Mouse (Mus musculus) MEL (cell line): Measurements from ENCODE around the gene Tmem198. TPM values are rescaled to one million over a fixed set of nuclear protein-coding genes. Genes with fewer than 3 reads are reported as not detected.

Source experiments
- DNase-seq: peaks from one replicate; pipeline ENCODE4 v3.0.0; 2011; ENCODE audit warnings: low read depth, low spot score
- H3K27ac ChIP-seq: 2 replicates; pipeline ENCODE4 v1.5.1; 2012; ENCODE audit warnings: low read depth, mild to moderate bottlenecking, control low read depth, low read length, moderate library complexity; ENCODE audit not compliant: control insufficient read depth
- H3K27me3 ChIP-seq, 2 experiments: fragments of 150-350 bp in 1 of 2; sonication (generic) in 1 of 2; 2 replicates each; pipeline ENCODE4 v1.6.1; 2012; ENCODE audit warnings: low read length in 2 of 2, mild to moderate bottlenecking in 2 of 2, improper control_type of control experiment in 1 of 2, moderate library complexity in 1 of 2; ENCODE audit not compliant: insufficient read depth in 2 of 2, control insufficient read depth in 1 of 2
- H3K36me3 ChIP-seq, 2 experiments: 2 replicates each; pipeline ENCODE4 v1.6.1; 2012 to 2014; ENCODE audit warnings: low read length in 2 of 2, improper control_type of control experiment in 1 of 2, inconsistent platforms in 1 of 2, mild to moderate bottlenecking in 1 of 2; ENCODE audit not compliant: insufficient read depth in 2 of 2, control insufficient read depth in 1 of 2
- H3K4me1 ChIP-seq, 2 experiments: fragments of 150-350 bp in 1 of 2; sonication (generic) in 1 of 2; 2 replicates each; pipeline ENCODE4 v1.6.1; 2012; ENCODE audit warnings: low read length in 2 of 2, improper control_type of control experiment in 1 of 2, mild to moderate bottlenecking in 1 of 2; ENCODE audit not compliant: insufficient read depth in 2 of 2, control insufficient read depth in 1 of 2
- H3K4me3 ChIP-seq, 2 experiments: fragments of 150-350 bp in 1 of 2; sonication (generic) in 1 of 2; 2 replicates each; pipeline ENCODE4 v1.5.1; 2012; ENCODE audit warnings: low read depth in 2 of 2, low read length in 2 of 2, mild to moderate bottlenecking in 2 of 2, moderate library complexity in 2 of 2, control low read depth in 1 of 2, improper control_type of control experiment in 1 of 2; ENCODE audit not compliant: control insufficient read depth in 1 of 2, insufficient read depth in 1 of 2
- H3K79me2 ChIP-seq: 2 replicates; pipeline ENCODE4 v1.6.1; 2012; ENCODE audit warnings: mild to moderate bottlenecking, low read length, moderate library complexity; ENCODE audit not compliant: control insufficient read depth, poor library complexity, insufficient read depth
- H3K9ac ChIP-seq: 2 replicates; pipeline ENCODE4 v1.6.1; 2012; ENCODE audit warnings: low read depth, mild to moderate bottlenecking, control low read depth, low read length, moderate library complexity; ENCODE audit not compliant: control insufficient read depth, poor library complexity, severe bottlenecking
- H3K9me3 ChIP-seq: fragments of 150-350 bp; sonication (generic); replicated peaks from 2 replicates; pipeline ENCODE4 v1.6.1; 2012; ENCODE audit warnings: mild to moderate bottlenecking, low read length, improper control_type of control experiment, moderate library complexity; ENCODE audit not compliant: insufficient read depth
- BHLHE40 ChIP-seq: IDR thresholded peaks from 2 replicates; pipeline ENCODE4 v1.6.1; 2012; ENCODE audit warnings: low read depth, mild to moderate bottlenecking, inconsistent platforms, low read length, improper control_type of control experiment, borderline replicate concordance
- EP300 ChIP-seq, 2 experiments: IDR thresholded peaks; 2 replicates each; pipeline ENCODE4 v1.6.1; 2011; ENCODE audit warnings: improper control_type of control experiment in 2 of 2, low read length in 2 of 2, low read depth in 1 of 2, mild to moderate bottlenecking in 1 of 2
- ETS1 ChIP-seq: IDR thresholded peaks from 2 replicates; pipeline ENCODE4 v1.6.1; 2012; ENCODE audit warnings: low read depth, mild to moderate bottlenecking, inconsistent platforms, low read length, improper control_type of control experiment, moderate library complexity
- GATA1 ChIP-seq: IDR thresholded peaks from 2 replicates; pipeline ENCODE4 v1.6.1; 2011; ENCODE audit warnings: low read depth, low read length, improper control_type of control experiment
- MAFK ChIP-seq: IDR thresholded peaks from 2 replicates; pipeline ENCODE4 v1.6.1; 2011; ENCODE audit warnings: low read depth, mild to moderate bottlenecking, low read length, improper control_type of control experiment, borderline replicate concordance
- MAX ChIP-seq: IDR thresholded peaks from 2 replicates; pipeline ENCODE4 v1.6.1; 2011; ENCODE audit warnings: low read length, improper control_type of control experiment
- NRF1 ChIP-seq: IDR thresholded peaks from 2 replicates; pipeline ENCODE4 v1.6.1; 2014; ENCODE audit warnings: low read depth, mild to moderate bottlenecking, inconsistent platforms, low read length, improper control_type of control experiment, moderate library complexity; ENCODE audit not compliant: poor library complexity, insufficient read depth, severe bottlenecking
- RCOR1 ChIP-seq: IDR thresholded peaks from 2 replicates; pipeline ENCODE4 v1.6.1; 2012; ENCODE audit warnings: low read depth, mild to moderate bottlenecking, inconsistent platforms, low read length, improper control_type of control experiment
- SIN3A ChIP-seq: IDR thresholded peaks from 2 replicates; pipeline ENCODE4 v1.6.1; 2012; ENCODE audit warnings: low read length, improper control_type of control experiment, inconsistent platforms
- TAL1 ChIP-seq: IDR thresholded peaks from 2 replicates; pipeline ENCODE4 v1.6.1; 2012; ENCODE audit warnings: mild to moderate bottlenecking, inconsistent platforms, low read length, moderate library complexity, mixed read lengths
- TBP ChIP-seq: IDR thresholded peaks from 2 replicates; pipeline ENCODE4 v1.8.0; 2011; ENCODE audit warnings: low read depth, low read length, improper control_type of control experiment
- TCF12 ChIP-seq: IDR thresholded peaks from 2 replicates; pipeline ENCODE4 v1.6.1; 2014; ENCODE audit warnings: low read depth, mild to moderate bottlenecking, inconsistent platforms, low read length, improper control_type of control experiment, moderate library complexity
- USF1 ChIP-seq: IDR thresholded peaks from 2 replicates; pipeline ENCODE4 v1.6.1; 2014; ENCODE audit warnings: low read depth, mild to moderate bottlenecking, inconsistent platforms, low read length, improper control_type of control experiment, moderate library complexity
- polyA plus RNA-seq, 2 experiments: library from polyadenylated mRNA; stranded (reverse) in 1 of 2; unstranded in 1 of 2; fragments of >175 nt in 1 of 2; fragments of >200 nt in 1 of 2; gene quantifications; 2 replicates each; pipeline versions ENCODE4 v1.2.1 to v1.2.4; 2012; ENCODE audit warnings: low replicate concordance in 2 of 2, low read depth in 1 of 2; ENCODE audit not compliant: insufficient read length in 2 of 2, insufficient read depth in 1 of 2, missing spikeins in 1 of 2
- total RNA-seq: library from RNA; depleted of rRNA; stranded (reverse); fragments of 300-350 nt; gene quantifications from 2 replicates; pipeline ENCODE4 v1.2.3, GENCODE M21; 2012

Tmem198 gene
- total and polyA plus RNA-seq, 3 experiments: 0.65 to 1.4 TPM; not detected in 1

GRCm38 (mm10) chr1:75448937-75449336 is 30.4 kb upstream of the Tmem198 start:
- Histone ChIP-seq H3K9ac (peak overlapping the region; percentile 19; the same call in 1 of the 2 replicates), H3K79me2 (no peaks in the 10 kb centered on the region; the same call in 1 of the 2 replicates), H3K27me3 (peaks cover 2 to 3% of the 10 kb centered on the region in 2 experiments; a peak in 2 of 4 replicates), H3K27ac (peak overlapping the region; percentile 4; the same call in 1 of the 2 replicates), H3K36me3 (peaks cover 0 to 27% of the 10 kb centered on the region in 2 experiments; a peak in 2 of 4 replicates), H3K4me1 (peaks cover 23 to 42% of the 10 kb centered on the region in 2 experiments; a peak in 3 of 4 replicates), H3K4me3 (no peak overlapping the region), H3K9me3 (no peaks in the 10 kb centered on the region)
- DNase-seq: no peak
- no peak for TF ChIP-seq MAFK

- peak overlapping the region; percentile 5; the same call in 1 of the 2 replicates for H3K27ac ChIP-seq
- TF ChIP-seq EP300 (IDR thresholded peaks at IDR 0.05; ENCODE audit: low read depth in 1 of 2, low read length in 2 of 2): peak; percentile 12 to 62; a peak in 2 of 4 replicates
- peak; percentile 70 for TF ChIP-seq GATA1
- peak; percentile 62 for TF ChIP-seq ETS1
- no peak for TF ChIP-seq MAX
- TF ChIP-seq TBP: no peak
- no peak for TF ChIP-seq SIN3A
- TF ChIP-seq TCF12: peak; percentile 71
- TF ChIP-seq BHLHE40: peak; percentile 78
- TF ChIP-seq RCOR1: peak; percentile 89
- peak; percentile 55 for TF ChIP-seq TAL1
- no peak for TF ChIP-seq USF1
- no peak for TF ChIP-seq NRF1
- H3K9ac ChIP-seq: peak overlapping the region; percentile 45
- no peaks in the 10 kb centered on the region for H3K9me3 ChIP-seq
- peaks cover 3 to 4% of the 10 kb centered on the region in 2 experiments; a peak in 3 of 4 replicates for H3K27me3 ChIP-seq
- peak overlapping the region; percentile 30 to 64; a peak in 2 of 4 replicates for H3K4me3 ChIP-seq
- H3K36me3 ChIP-seq: peaks cover 0 to 27% of the 10 kb centered on the region in 2 experiments; a peak in 2 of 4 replicates
- DNase-seq: peak; percentile 51
- H3K4me1 ChIP-seq: peaks cover 23 to 40% of the 10 kb centered on the region in 2 experiments; a peak in 3 of 4 replicates
- no peaks in the 10 kb centered on the region; the same call in 1 of the 2 replicates for H3K79me2 ChIP-seq
These were observed 29.8 kb upstream of the Tmem198 start for GRCm38 (mm10) chr1:75449377-75450135.
